Mouse (Mus musculus): ENCODE measurements around the gene Cacng7. TPM values are rescaled to one million over a fixed set of nuclear protein-coding genes. Genes with fewer than 3 reads are reported as not detected.

Gene Cacng7
- polyA plus RNA-seq, 1 experiment from 2014 or later = 2.6 TPM

GRCm38 (mm10) chr7:3332224-3332615 is 535 bp upstream of the Cacng7 start:
- H3K27ac ChIP-seq (ENCODE audit: low read depth, low read length) = peak overlapping the region; percentile 88
- peaks cover 12% of the 10 kb centered on the region for H3K4me1 ChIP-seq (ENCODE audit: control insufficient read depth, insufficient read depth, low read depth, low read length)
- peak overlapping the region; percentile 77 for H3K4me2 ChIP-seq (ENCODE audit: low read length)
- no peaks in the 10 kb centered on the region for H3K36me3 ChIP-seq (ENCODE audit: control insufficient read depth, insufficient read depth, low read length)
- H3K9ac ChIP-seq (ENCODE audit: low read depth, low read length) = peak overlapping the region; percentile 78
- 0% methylated on average over 4 of the region's 4 CpGs for WGBS
- no peaks in the 10 kb centered on the region for H3K9me3 ChIP-seq (ENCODE audit: control insufficient read depth, low read length)
- H3K27me3 ChIP-seq (replicated peaks; ENCODE audit: control insufficient read depth, insufficient read depth, low read length) = peaks cover 3% of the 10 kb centered on the region; the same call in 1 of the 2 replicates
- peak overlapping the region; percentile 71 for H3K4me3 ChIP-seq (ENCODE audit: low read length)
- peak; percentile 11 for ATAC-seq

DNA sequence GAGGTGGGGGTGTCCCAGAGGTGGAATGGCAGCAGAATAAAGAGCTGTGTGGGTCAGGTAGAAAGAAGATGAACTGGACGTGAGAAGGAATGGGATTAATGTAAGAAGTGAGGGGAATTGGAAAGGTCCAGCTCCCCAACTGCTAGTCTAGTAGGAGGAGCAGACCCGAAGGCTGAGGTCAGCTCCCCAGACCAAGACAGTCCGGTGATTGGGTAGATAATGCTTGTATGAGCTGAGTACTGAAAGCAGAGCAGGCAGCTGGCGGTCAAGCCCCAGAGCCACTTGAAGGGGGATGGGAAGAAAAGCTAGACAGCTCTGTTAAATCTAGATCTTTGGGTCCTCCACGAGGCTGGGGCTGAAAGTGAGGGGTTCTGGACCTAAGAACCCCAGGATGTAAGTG is 787 bp downstream of the Cacng7 start:
- no peaks in the 10 kb centered on the region for H3K36me3 ChIP-seq (ENCODE audit: control insufficient read depth, insufficient read depth, low read length)
- H3K4me1 ChIP-seq (ENCODE audit: control insufficient read depth, insufficient read depth, low read depth, low read length) = peaks cover 12% of the 10 kb centered on the region
- no peaks in the 10 kb centered on the region for H3K9me3 ChIP-seq (ENCODE audit: control insufficient read depth, low read length)
- no peak for ATAC-seq
- no peak overlapping the region for H3K27ac ChIP-seq (ENCODE audit: low read depth, low read length)
- H3K9ac ChIP-seq (ENCODE audit: low read depth, low read length) = peak overlapping the region; percentile 78
- peaks cover 3% of the 10 kb centered on the region; the same call in 1 of the 2 replicates for H3K27me3 ChIP-seq (replicated peaks; ENCODE audit: control insufficient read depth, insufficient read depth, low read length)
- peak overlapping the region; percentile 71 for H3K4me3 ChIP-seq (ENCODE audit: low read length)
- peak overlapping the region; percentile 77 for H3K4me2 ChIP-seq (ENCODE audit: low read length)
- WGBS = 7% methylated on average over 5 of the region's 5 CpGs

GRCm38 (mm10) chr7:3336412-3336811 is 3.7 kb downstream of the Cacng7 start:
- no peak overlapping the region for H3K4me2 ChIP-seq (ENCODE audit: low read length)
- no peak for ATAC-seq
- H3K36me3 ChIP-seq (ENCODE audit: control insufficient read depth, insufficient read depth, low read length) = peaks cover 17% of the 10 kb centered on the region
- WGBS = 71% methylated on average over 17 of the region's 17 CpGs
- no peak overlapping the region for H3K27ac ChIP-seq (ENCODE audit: low read depth, low read length)
- H3K27me3 ChIP-seq (replicated peaks; ENCODE audit: control insufficient read depth, insufficient read depth, low read length) = no peaks in the 10 kb centered on the region
- no peak overlapping the region; the same call in 1 of the 2 replicates for H3K9ac ChIP-seq (ENCODE audit: low read depth, low read length)
- peaks cover 6% of the 10 kb centered on the region for H3K4me1 ChIP-seq (ENCODE audit: control insufficient read depth, insufficient read depth, low read depth, low read length)
- no peak overlapping the region for H3K4me3 ChIP-seq (ENCODE audit: low read length)
- H3K9me3 ChIP-seq (ENCODE audit: control insufficient read depth, low read length) = no peaks in the 10 kb centered on the region

DNA sequence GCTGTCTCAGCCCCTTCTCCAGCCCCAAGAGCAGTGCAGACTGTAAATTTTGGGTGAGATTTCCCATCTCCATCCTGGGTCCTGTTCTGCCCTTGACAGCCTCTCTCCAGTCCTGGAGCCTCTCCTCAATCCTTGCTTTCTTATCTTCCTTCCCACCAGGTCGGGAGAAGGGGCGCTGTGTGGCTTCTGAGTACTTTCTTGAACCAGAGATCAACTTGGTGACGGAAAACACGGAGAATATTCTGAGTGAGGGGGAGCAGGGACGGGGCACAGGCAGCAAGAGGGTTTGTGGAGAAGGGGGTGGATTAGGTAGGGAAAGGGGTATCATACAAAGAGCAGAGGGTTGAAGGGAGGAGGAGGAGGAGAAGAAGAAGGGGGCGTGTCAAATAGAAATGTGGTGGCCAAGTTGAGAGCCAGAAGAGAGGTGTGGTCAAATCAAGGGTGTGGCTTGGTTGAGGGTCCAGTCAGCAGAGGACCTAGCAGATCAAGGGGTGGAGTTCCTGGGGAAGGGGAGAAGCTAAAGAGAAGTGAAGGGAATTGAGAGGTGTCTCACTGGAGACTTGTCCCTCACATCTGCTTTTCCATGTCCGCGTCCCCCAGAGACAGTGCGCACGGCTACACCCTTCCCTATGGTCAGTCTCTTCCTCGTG is 5.7 kb downstream of the Cacng7 start:
- no peak for ATAC-seq

GRCm38 (mm10) chr7:3339010-3339409 is 6.3 kb downstream of the Cacng7 start:
- 0 out of 2 replicates have a peak, but pooled peaks cover 2% of the 10 kb centered on the region for H3K4me1 ChIP-seq (ENCODE audit: control insufficient read depth, insufficient read depth, low read depth, low read length)
- H3K9me3 ChIP-seq (ENCODE audit: control insufficient read depth, low read length) = no peaks in the 10 kb centered on the region
- 94% methylated on average over 11 of the region's 11 CpGs for WGBS
- H3K36me3 ChIP-seq (ENCODE audit: control insufficient read depth, insufficient read depth, low read length) = peaks cover 24% of the 10 kb centered on the region
- H3K27ac ChIP-seq (ENCODE audit: low read depth, low read length) = no peak overlapping the region
- no peak overlapping the region for H3K9ac ChIP-seq (ENCODE audit: low read depth, low read length)
- H3K4me2 ChIP-seq (ENCODE audit: low read length) = no peak overlapping the region
- no peaks in the 10 kb centered on the region for H3K27me3 ChIP-seq (replicated peaks; ENCODE audit: control insufficient read depth, insufficient read depth, low read length)
- H3K4me3 ChIP-seq (ENCODE audit: low read length) = no peak overlapping the region
- ATAC-seq = no peak

More for the DNA sequence above, 5.7 kb downstream of the Cacng7 start:
- Histone ChIP-seq H3K4me3 (ENCODE audit: low read length) (no peak overlapping the region), H3K36me3 (ENCODE audit: control insufficient read depth, insufficient read depth, low read length) (peaks cover 21% of the 10 kb centered on the region), H3K9me3 (ENCODE audit: control insufficient read depth, low read length) (no peaks in the 10 kb centered on the region), H3K4me2 (ENCODE audit: low read length) (no peak overlapping the region), H3K27me3 (replicated peaks; ENCODE audit: control insufficient read depth, insufficient read depth, low read length) (no peaks in the 10 kb centered on the region), H3K9ac (ENCODE audit: low read depth, low read length) (no peak overlapping the region), H3K4me1 (ENCODE audit: control insufficient read depth, insufficient read depth, low read depth, low read length) (peaks cover 6% of the 10 kb centered on the region), H3K27ac (ENCODE audit: low read depth, low read length) (no peak overlapping the region)
- 87% methylated on average over 11 of the region's 11 CpGs for WGBS

GRCm38 (mm10) chr7:3343861-3344260 is 11.1 kb downstream of the Cacng7 start:
- Histone ChIP-seq H3K9ac (ENCODE audit: low read depth, low read length) (no peak overlapping the region), H3K4me1 (ENCODE audit: control insufficient read depth, insufficient read depth, low read depth, low read length) (no peaks in the 10 kb centered on the region), H3K27me3 (replicated peaks; ENCODE audit: control insufficient read depth, insufficient read depth, low read length) (no peaks in the 10 kb centered on the region), H3K9me3 (ENCODE audit: control insufficient read depth, low read length) (no peaks in the 10 kb centered on the region), H3K4me2 (ENCODE audit: low read length) (no peak overlapping the region), H3K27ac (ENCODE audit: low read depth, low read length) (no peak overlapping the region), H3K36me3 (ENCODE audit: control insufficient read depth, insufficient read depth, low read length) (peaks cover 34% of the 10 kb centered on the region), H3K4me3 (ENCODE audit: low read length) (no peak overlapping the region)
- 89% methylated on average over 3 of the region's 3 CpGs for WGBS
- ATAC-seq = no peak

DNA sequence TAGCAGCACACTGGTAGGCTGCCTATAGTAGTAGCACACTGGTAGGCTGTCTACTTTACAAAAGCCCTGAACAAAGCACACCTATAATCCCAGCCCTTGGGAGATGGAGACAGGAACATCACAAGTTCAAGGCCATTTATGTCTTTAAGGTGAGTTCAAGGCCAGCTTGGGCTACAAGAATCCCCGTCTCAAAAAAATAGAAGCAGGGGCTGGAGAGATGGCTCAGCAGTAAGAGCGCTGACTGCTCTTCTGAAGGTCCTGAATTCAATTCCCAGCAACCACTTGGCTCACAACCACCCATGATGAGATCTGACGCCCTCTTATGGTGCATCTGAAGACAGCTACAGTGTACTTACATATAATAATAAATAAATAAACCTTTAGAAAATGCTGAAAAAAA is 12.5 kb downstream of the Cacng7 start:
- Histone ChIP-seq H3K4me3 (ENCODE audit: low read length) (no peak overlapping the region), H3K4me1 (ENCODE audit: control insufficient read depth, insufficient read depth, low read depth, low read length) (no peaks in the 10 kb centered on the region), H3K27ac (ENCODE audit: low read depth, low read length) (no peak overlapping the region), H3K27me3 (replicated peaks; ENCODE audit: control insufficient read depth, insufficient read depth, low read length) (no peaks in the 10 kb centered on the region), H3K36me3 (ENCODE audit: control insufficient read depth, insufficient read depth, low read length) (peaks cover 30% of the 10 kb centered on the region), H3K9me3 (ENCODE audit: control insufficient read depth, low read length) (no peaks in the 10 kb centered on the region), H3K9ac (ENCODE audit: low read depth, low read length) (no peak overlapping the region), H3K4me2 (ENCODE audit: low read length) (no peak overlapping the region)
- 92% methylated on average over 3 of the region's 3 CpGs for WGBS
- ATAC-seq = no peak

GRCm38 (mm10) chr7:3347366-3348287 is 14.9 kb downstream of the Cacng7 start:
- 38% methylated on average over 20 of the region's 20 CpGs for WGBS
- no peaks in the 10 kb centered on the region for H3K9me3 ChIP-seq (ENCODE audit: control insufficient read depth, low read length)
- H3K4me2 ChIP-seq (ENCODE audit: low read length) = no peak overlapping the region
- no peak; the same call in 1 of the 2 replicates for ATAC-seq
- H3K4me3 ChIP-seq (ENCODE audit: low read length) = no peak overlapping the region
- no peak overlapping the region for H3K9ac ChIP-seq (ENCODE audit: low read depth, low read length)
- no peaks in the 10 kb centered on the region for H3K27me3 ChIP-seq (replicated peaks; ENCODE audit: control insufficient read depth, insufficient read depth, low read length)
- H3K36me3 ChIP-seq (ENCODE audit: control insufficient read depth, insufficient read depth, low read length) = peaks cover 21% of the 10 kb centered on the region
- no peak overlapping the region for H3K27ac ChIP-seq (ENCODE audit: low read depth, low read length)
- H3K4me1 ChIP-seq (ENCODE audit: control insufficient read depth, insufficient read depth, low read depth, low read length) = no peaks in the 10 kb centered on the region

- no peak for ATAC-seq
- Histone ChIP-seq H3K9me3 (ENCODE audit: control insufficient read depth, low read length) (no peaks in the 10 kb centered on the region), H3K36me3 (ENCODE audit: control insufficient read depth, insufficient read depth, low read length) (peaks cover 21% of the 10 kb centered on the region), H3K27ac (ENCODE audit: low read depth, low read length) (no peak overlapping the region), H3K4me1 (ENCODE audit: control insufficient read depth, insufficient read depth, low read depth, low read length) (no peaks in the 10 kb centered on the region), H3K27me3 (replicated peaks; ENCODE audit: control insufficient read depth, insufficient read depth, low read length) (no peaks in the 10 kb centered on the region), H3K4me2 (ENCODE audit: low read length) (no peak overlapping the region), H3K9ac (ENCODE audit: low read depth, low read length) (no peak overlapping the region), H3K4me3 (ENCODE audit: low read length) (no peak overlapping the region)
- WGBS = 68% methylated on average over 5 of the region's 5 CpGs
These were observed 15.6 kb downstream of the Cacng7 start for GRCm38 (mm10) chr7:3348326-3348725.
